Mouse (Mus musculus) intestine, embryonic 15.5 days (tissue): ENCODE results near the gene Thumpd2. TPM values are rescaled to one million over a fixed set of nuclear protein-coding genes. Genes with fewer than 3 reads are reported as not detected.

Source experiments
- ATAC-seq: fragments of 200-750 bp; cut with Nextera tagmentation; 2 replicates; pipeline ENCODE4 v1.8.0; 2017; ENCODE audit warnings: moderate TSS enrichment, moderate library complexity
- H3K27ac ChIP-seq: fragments of 300-500 bp; sonication (generic); 2 replicates; pipeline ENCODE4 v1.5.1; 2015; ENCODE audit warnings: mild to moderate bottlenecking, inconsistent platforms
- H3K27me3 ChIP-seq: fragments of 300-500 bp; sonication (generic); replicated peaks from 2 replicates; pipeline ENCODE4 v1.6.1; 2015; ENCODE audit warnings: inconsistent platforms
- H3K36me3 ChIP-seq: fragments of 300-500 bp; sonication (generic); 2 replicates; pipeline ENCODE4 v1.6.1; 2015; ENCODE audit warnings: inconsistent platforms
- H3K4me1 ChIP-seq: fragments of 300-500 bp; sonication (generic); replicated peaks from 2 replicates; pipeline ENCODE4 v1.6.1; 2015; ENCODE audit warnings: inconsistent platforms
- H3K4me2 ChIP-seq: fragments of 300-500 bp; sonication (generic); replicated peaks from 2 replicates; pipeline ENCODE4 v1.6.1; 2015; ENCODE audit warnings: mild to moderate bottlenecking, inconsistent platforms
- H3K4me3 ChIP-seq: fragments of 300-500 bp; sonication (generic); replicated peaks from 2 replicates; pipeline ENCODE4 v1.5.1; 2015; ENCODE audit warnings: inconsistent platforms
- H3K9ac ChIP-seq: fragments of 300-500 bp; sonication (generic); 2 replicates; pipeline ENCODE4 v1.6.1; 2015; ENCODE audit warnings: inconsistent platforms
- H3K9me3 ChIP-seq: fragments of 300-500 bp; sonication (generic); 2 replicates; pipeline ENCODE4 v1.6.1; 2016; ENCODE audit warnings: inconsistent platforms
- WGBS: fragments of 180-500 bp; shearing (Covaris S2); methylation state at CpG from one replicate; pipeline ENCODE4 v1.1.7; 2015; 5-methylcytosine and 5-hydroxymethylcytosine counted together
- polyA plus RNA-seq: library from polyadenylated mRNA; unstranded; fragments of >200 nt; fragmentation: Nextera tagmentation; extraction: Ambion mirVana; gene quantifications from 2 replicates; pipeline ENCODE4 v1.2.1, GENCODE M21; 2015

Gene Thumpd2
- polyA plus RNA-seq, 1 experiment from 2014 or later, result 14.1 TPM

- ATAC-seq, result no peak
- Histone ChIP-seq H3K9me3 (no peaks in the 10 kb centered on the region), H3K27ac (no peak overlapping the region), H3K27me3 (no peaks in the 10 kb centered on the region), H3K4me1 (no peaks in the 10 kb centered on the region), H3K4me2 (no peak overlapping the region), H3K4me3 (no peak overlapping the region), H3K9ac (no peak overlapping the region), H3K36me3 (peaks cover 2% of the 10 kb centered on the region; the same call in 1 of the 2 replicates)
- 95% methylated on average over 6 of the region's 6 CpGs for WGBS
Measured at GRCm38 (mm10) chr17:81027331-81027730, 37.6 kb downstream of the Thumpd2 start.

- no peaks in the 10 kb centered on the region for H3K27me3 ChIP-seq
- H3K9me3 ChIP-seq, result no peaks in the 10 kb centered on the region
- H3K4me2 ChIP-seq, result no peak overlapping the region
- H3K4me1 ChIP-seq, result no peaks in the 10 kb centered on the region
- no peak overlapping the region for H3K27ac ChIP-seq
- H3K36me3 ChIP-seq, result no peaks in the 10 kb centered on the region
- no peak overlapping the region for H3K9ac ChIP-seq
- no peak overlapping the region for H3K4me3 ChIP-seq
- peak; percentile 15; the same call in 1 of the 2 replicates for ATAC-seq
- 62% methylated on average over 1 of the region's 1 CpGs for WGBS
Measured at GRCm38 (mm10) chr17:81017132-81017531, 47.8 kb downstream of the Thumpd2 start.

GRCm38 (mm10) chr17:81015814-81016447, 49.0 kb downstream of the Thumpd2 start:
- Histone ChIP-seq H3K36me3 (no peaks in the 10 kb centered on the region), H3K9me3 (no peaks in the 10 kb centered on the region), H3K9ac (no peak overlapping the region), H3K27ac (no peak overlapping the region), H3K27me3 (no peaks in the 10 kb centered on the region), H3K4me2 (no peak overlapping the region), H3K4me1 (peaks cover 5% of the 10 kb centered on the region; the same call in 1 of the 2 replicates), H3K4me3 (no peak overlapping the region)
- WGBS, result 33% methylated on average over 4 of the region's 4 CpGs
- peak; percentile 85 for ATAC-seq

GRCm38 (mm10) chr17:81010844-81011685, 53.8 kb downstream of the Thumpd2 start:
- H3K4me2 ChIP-seq, result 0 out of 2 replicates have a peak overlapping the region, but pooled peaks have one; percentile 5
- H3K4me1 ChIP-seq, result peaks cover 5% of the 10 kb centered on the region; the same call in 1 of the 2 replicates
- no peak overlapping the region for H3K9ac ChIP-seq
- H3K36me3 ChIP-seq, result no peaks in the 10 kb centered on the region
- no peaks in the 10 kb centered on the region for H3K27me3 ChIP-seq
- 0 out of 2 replicates have a peak overlapping the region, but pooled peaks have one; percentile 9 for H3K27ac ChIP-seq
- WGBS, result 57% methylated on average over 18 of the region's 18 CpGs
- H3K9me3 ChIP-seq, result no peaks in the 10 kb centered on the region
- peak; percentile 43; the same call in 1 of the 2 replicates for ATAC-seq
- H3K4me3 ChIP-seq, result no peak overlapping the region

GRCm38 (mm10) chr17:81010199-81010598, 54.7 kb downstream of the Thumpd2 start:
- no peaks in the 10 kb centered on the region for H3K27me3 ChIP-seq
- H3K4me3 ChIP-seq, result no peak overlapping the region
- 65% methylated on average over 3 of the region's 3 CpGs for WGBS
- no peak overlapping the region for H3K4me2 ChIP-seq
- no peak for ATAC-seq
- no peaks in the 10 kb centered on the region for H3K36me3 ChIP-seq
- H3K9me3 ChIP-seq, result no peaks in the 10 kb centered on the region
- peaks cover 5% of the 10 kb centered on the region; the same call in 1 of the 2 replicates for H3K4me1 ChIP-seq
- no peak overlapping the region for H3K9ac ChIP-seq
- H3K27ac ChIP-seq, result no peak overlapping the region

GRCm38 (mm10) chr17:81009112-81009511, 55.8 kb downstream of the Thumpd2 start:
- H3K4me1 ChIP-seq, result peaks cover 5% of the 10 kb centered on the region
- 78% methylated on average over 10 of the region's 10 CpGs for WGBS

GRCm38 (mm10) chr17:81005292-81005691, 59.6 kb downstream of the Thumpd2 start:
- Histone ChIP-seq H3K36me3 (no peaks in the 10 kb centered on the region), H3K4me3 (no peak overlapping the region), H3K4me2 (no peak overlapping the region), H3K27ac (no peak overlapping the region), H3K9me3 (no peaks in the 10 kb centered on the region), H3K27me3 (no peaks in the 10 kb centered on the region), H3K4me1 (no peaks in the 10 kb centered on the region; the same call in 1 of the 2 replicates), H3K9ac (no peak overlapping the region)
- 66% methylated on average over 8 of the region's 8 CpGs for WGBS
- ATAC-seq, result no peak

More at GRCm38 (mm10) chr17:81009112-81009511, 55.8 kb downstream of the Thumpd2 start:
- no peak overlapping the region for H3K27ac ChIP-seq
- H3K4me3 ChIP-seq, result no peak overlapping the region
- no peaks in the 10 kb centered on the region for H3K27me3 ChIP-seq
- no peak overlapping the region for H3K4me2 ChIP-seq
- no peaks in the 10 kb centered on the region for H3K9me3 ChIP-seq
- no peak overlapping the region for H3K9ac ChIP-seq
- ATAC-seq, result no peak
- no peaks in the 10 kb centered on the region for H3K36me3 ChIP-seq

GRCm38 (mm10) chr17:81004454-81004853, 60.4 kb downstream of the Thumpd2 start:
- 55% methylated on average over 11 of the region's 11 CpGs for WGBS
- no peaks in the 10 kb centered on the region for H3K27me3 ChIP-seq
- H3K27ac ChIP-seq, result no peak overlapping the region

GRCm38 (mm10) chr17:81002130-81002529, 62.8 kb downstream of the Thumpd2 start:
- no peaks in the 10 kb centered on the region for H3K9me3 ChIP-seq
- peak; percentile 83 for ATAC-seq
- H3K36me3 ChIP-seq, result no peaks in the 10 kb centered on the region
- H3K4me3 ChIP-seq, result no peak overlapping the region
- H3K4me2 ChIP-seq, result no peak overlapping the region
- no peak overlapping the region for H3K27ac ChIP-seq
- H3K27me3 ChIP-seq, result no peaks in the 10 kb centered on the region
- 41% methylated on average over 5 of the region's 5 CpGs for WGBS
- no peaks in the 10 kb centered on the region; the same call in 1 of the 2 replicates for H3K4me1 ChIP-seq
- H3K9ac ChIP-seq, result no peak overlapping the region

More at GRCm38 (mm10) chr17:81004454-81004853, 60.4 kb downstream of the Thumpd2 start:
- no peak for ATAC-seq
- H3K4me2 ChIP-seq, result no peak overlapping the region
- H3K36me3 ChIP-seq, result no peaks in the 10 kb centered on the region
- H3K9me3 ChIP-seq, result no peaks in the 10 kb centered on the region
- H3K4me1 ChIP-seq, result no peaks in the 10 kb centered on the region; the same call in 1 of the 2 replicates
- no peak overlapping the region for H3K4me3 ChIP-seq
- no peak overlapping the region for H3K9ac ChIP-seq

- no peak overlapping the region for H3K27ac ChIP-seq
- H3K27me3 ChIP-seq, result no peaks in the 10 kb centered on the region
- 0 out of 2 replicates have a peak, but pooled peaks have one; percentile 50 for ATAC-seq
- no peak overlapping the region for H3K4me3 ChIP-seq
- WGBS, result 94% methylated on average over 4 of the region's 4 CpGs
- no peak overlapping the region for H3K4me2 ChIP-seq
- no peaks in the 10 kb centered on the region; the same call in 1 of the 2 replicates for H3K4me1 ChIP-seq
- H3K36me3 ChIP-seq, result no peaks in the 10 kb centered on the region
- no peak overlapping the region for H3K9ac ChIP-seq
- no peaks in the 10 kb centered on the region for H3K9me3 ChIP-seq
Measured at GRCm38 (mm10) chr17:81001647-81002046, 63.2 kb downstream of the Thumpd2 start.

GRCm38 (mm10) chr17:81001010-81001409, 63.9 kb downstream of the Thumpd2 start:
- H3K27me3 ChIP-seq, result no peaks in the 10 kb centered on the region
- H3K9ac ChIP-seq, result no peak overlapping the region
- no peak overlapping the region for H3K4me3 ChIP-seq
- 81% methylated on average over 12 of the region's 12 CpGs for WGBS
- no peak overlapping the region for H3K27ac ChIP-seq
- H3K4me1 ChIP-seq, result no peaks in the 10 kb centered on the region; the same call in 1 of the 2 replicates
- ATAC-seq, result no peak
- no peaks in the 10 kb centered on the region for H3K9me3 ChIP-seq
- H3K4me2 ChIP-seq, result no peak overlapping the region
- H3K36me3 ChIP-seq, result no peaks in the 10 kb centered on the region

GRCm38 (mm10) chr17:80998958-80999357, 65.9 kb downstream of the Thumpd2 start:
- WGBS, result 72% methylated on average over 6 of the region's 6 CpGs
- ATAC-seq, result no peak

More at GRCm38 (mm10) chr17:80998958-80999357, 65.9 kb downstream of the Thumpd2 start:
- H3K36me3 ChIP-seq, result no peaks in the 10 kb centered on the region
- H3K27ac ChIP-seq, result no peak overlapping the region
- H3K9me3 ChIP-seq, result no peaks in the 10 kb centered on the region
- H3K4me3 ChIP-seq, result no peak overlapping the region
- no peaks in the 10 kb centered on the region for H3K4me1 ChIP-seq
- H3K9ac ChIP-seq, result no peak overlapping the region
- H3K4me2 ChIP-seq, result no peak overlapping the region
- no peaks in the 10 kb centered on the region for H3K27me3 ChIP-seq
